Mouse (Mus musculus): ENCODE data around the gene Sash1.

Sash1 gene

DNA sequence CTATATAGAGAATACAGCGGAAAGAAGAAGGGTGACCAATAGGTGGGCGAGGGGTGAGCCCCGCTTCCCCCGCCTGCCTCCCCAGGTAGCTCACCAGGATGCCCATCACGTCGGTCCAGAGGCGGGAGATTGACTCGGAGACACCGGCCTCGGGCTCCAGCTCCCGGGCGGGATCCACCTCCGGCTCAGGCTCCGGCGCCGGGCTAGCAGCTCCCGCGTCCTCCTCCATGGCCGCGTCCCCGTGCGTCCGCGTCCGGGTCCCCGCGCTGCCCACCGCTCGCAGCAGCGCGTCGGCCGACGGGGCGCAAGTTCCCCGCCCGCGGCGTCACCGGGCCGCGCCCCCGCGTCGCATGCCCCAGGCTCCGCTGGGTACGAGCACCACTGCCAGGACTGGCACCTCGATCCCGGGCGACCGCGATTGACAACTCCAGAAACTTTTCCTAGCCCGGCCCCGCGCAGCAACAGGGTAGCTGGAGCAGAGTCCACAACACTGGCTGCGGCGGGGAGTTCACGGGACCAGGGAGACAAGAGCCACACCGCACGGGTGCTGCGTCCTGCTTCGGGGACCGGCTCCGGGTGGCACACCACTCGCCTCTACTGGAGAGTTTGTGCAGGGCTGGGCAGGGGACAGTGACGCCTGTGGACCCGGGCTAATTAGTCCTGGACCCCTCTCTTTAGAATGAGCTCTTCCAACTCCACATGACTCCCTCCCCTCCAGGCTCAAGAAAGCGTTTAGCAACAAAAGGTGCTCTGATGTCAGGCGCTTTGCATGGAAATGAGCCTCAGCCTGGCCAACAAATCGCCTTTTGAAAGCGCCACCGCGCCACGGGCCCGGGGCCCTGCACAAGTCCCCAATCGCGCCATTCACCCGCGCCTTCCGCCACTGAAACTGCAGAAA is at the start of gene Sash1:
Sash1 (minus strand) TSS at position 441 of the 898 bp plus-strand sequence.
- peak; percentile 75 for DNase-seq (ENCODE audit: low spot score)

DNA sequence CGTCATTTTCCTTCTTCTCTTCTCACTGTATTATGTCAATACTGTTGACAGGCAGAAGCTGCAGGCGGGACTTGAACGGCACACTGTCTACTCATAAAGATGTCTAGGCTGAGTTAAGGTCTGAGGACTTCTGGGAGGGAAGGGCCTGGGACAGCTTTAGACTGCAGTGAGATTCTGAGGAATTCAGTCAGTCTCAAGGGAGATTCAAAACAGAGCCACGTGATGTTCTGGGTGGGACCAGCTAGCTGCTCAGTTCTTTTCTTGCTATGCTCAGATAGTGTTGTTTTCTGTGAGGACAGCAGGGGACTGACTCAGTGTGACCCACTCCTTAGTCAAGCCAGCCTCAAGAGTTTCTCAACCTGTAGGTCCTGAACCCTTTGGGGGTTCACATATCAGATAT is 49.7 kb upstream of the Sash1 start:
- no peak for DNase-seq (ENCODE audit: low spot score)

DNA sequence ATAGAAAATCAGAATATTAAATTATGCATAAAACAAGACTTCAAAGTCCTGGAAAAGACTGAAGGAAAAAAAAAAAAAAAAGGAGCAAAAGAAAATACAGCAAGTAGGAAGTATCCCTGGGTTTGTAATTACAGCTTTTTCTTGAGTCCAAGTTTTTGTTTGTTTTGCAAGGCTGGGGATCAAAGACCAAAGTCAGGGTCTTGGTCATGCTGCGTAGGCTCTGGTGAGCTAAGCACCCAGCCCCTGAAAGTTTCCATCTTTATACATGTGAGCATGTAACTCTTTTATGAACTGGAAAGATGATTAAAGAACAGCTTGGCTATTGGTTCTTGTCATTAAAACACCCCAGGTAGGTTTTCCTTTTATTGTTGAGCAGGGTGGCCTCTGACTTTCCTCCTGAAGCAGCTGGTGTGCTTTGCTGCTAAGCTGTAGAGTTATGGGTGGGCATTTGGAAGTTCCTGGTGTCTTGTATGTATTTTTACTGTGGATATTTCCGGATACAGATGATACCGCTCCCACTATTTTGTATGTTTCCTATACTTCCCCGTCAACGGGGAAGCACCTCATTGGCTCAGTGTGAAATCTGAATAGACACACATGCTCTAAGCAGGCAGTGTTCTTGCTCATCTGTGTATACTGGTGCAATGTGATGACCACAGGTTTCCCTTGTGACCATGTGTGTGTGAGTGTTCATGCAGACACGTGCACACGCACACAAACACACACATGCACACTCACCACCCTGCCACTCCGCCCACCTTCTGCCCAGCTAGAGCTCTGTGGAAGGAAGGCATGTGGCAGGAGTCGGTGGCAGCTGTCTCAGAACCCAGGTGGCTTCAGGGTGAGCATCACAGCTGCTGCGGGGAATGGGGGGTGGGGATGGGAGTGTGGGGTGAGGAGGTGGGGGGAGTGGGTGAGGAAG is 47.8 kb upstream of the Sash1 start:
- DNase-seq (ENCODE audit: low spot score) = no peak

DNA sequence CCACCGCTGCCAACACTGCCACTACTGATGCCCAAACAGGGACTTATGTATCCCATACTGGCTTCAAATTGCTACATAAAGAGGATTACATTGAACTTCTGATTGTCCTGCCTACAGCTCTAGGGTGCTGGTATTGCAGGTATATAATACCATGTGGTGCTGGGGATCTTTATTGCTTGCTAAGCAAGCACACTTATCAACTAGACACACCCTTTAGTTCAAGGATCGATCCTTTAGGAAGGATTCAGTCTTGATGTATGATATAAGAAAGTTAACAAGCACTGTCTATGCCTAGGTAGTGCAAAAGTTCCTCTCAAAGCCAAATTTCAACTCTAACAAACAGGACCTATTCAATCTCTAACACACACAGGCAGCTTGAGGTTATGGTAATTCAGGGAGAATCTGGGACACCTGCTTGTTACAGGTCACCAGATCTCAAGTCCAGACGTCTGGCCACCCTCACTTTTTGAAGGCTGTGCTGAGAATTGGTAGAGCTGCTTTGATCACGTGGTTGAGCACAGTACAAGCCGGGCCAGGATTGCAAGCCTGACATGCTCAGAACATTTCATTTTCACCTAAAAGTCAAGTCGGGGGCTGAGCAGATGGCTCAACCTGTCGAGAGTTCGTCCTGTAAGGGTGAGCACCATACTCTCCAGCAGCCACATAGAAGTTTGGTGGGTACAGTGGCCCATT is 45.8 kb upstream of the Sash1 start:
- no peak for DNase-seq (ENCODE audit: low spot score)

DNA sequence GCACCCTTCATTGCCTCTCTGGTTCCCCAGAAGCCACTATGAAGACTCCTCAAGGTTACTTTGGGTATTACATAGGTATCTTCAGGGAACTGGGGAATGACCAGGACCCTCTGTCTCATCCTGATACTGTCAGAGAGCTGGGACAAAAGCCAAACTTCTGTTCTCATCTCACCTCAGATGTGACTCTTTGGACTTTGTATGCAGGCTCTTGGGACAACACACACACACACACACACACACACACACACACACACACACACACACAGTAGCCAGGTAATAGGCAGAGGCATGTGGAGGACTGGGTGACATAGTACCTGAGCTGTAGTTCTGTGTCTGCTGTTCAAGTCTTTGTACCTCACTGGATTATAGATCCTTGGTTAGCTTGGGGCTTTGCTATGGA is 44.8 kb upstream of the Sash1 start:
- DNase-seq (ENCODE audit: low spot score) = no peak

DNA sequence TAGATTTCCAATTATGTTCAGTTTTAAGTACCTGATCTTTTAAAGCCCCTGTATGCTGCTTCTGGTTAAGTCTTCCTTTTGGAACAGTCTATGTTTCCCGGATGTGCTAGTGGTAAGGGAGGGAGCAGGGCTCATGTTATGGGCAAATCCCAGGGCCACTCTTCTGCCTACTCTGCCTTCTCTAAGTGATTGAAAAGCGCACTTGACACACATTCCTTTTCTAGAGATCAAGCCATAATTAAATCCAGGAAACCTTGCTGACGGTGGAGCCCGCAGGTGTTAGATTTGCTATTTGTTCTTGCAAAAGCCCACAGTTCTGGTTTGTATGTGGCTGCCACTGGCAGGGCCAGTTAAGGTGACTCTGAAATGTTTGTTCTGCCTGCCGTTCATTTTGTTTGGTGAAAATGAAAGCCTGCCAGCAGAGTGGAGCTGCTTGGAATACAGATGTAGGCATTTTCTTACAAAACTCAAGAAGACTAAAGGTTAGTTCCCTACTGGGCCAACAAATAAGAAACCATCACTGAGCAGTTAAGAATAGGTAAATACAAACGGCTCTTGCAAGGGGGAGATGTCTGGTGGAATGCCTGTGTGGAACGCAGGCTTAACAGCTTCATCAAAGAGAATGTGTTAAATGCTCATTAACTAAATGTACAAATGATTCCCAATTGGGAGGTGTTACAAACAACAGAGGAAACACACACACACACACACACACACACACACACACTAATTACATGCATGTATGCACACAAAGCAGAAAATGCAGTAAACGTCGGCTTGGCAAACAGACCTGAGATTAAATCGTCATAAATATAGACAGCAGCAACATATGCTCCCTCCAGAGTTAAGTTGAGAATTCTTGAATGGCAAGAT is 43.1 kb upstream of the Sash1 start:
- no peak for DNase-seq (ENCODE audit: low spot score)

DNA sequence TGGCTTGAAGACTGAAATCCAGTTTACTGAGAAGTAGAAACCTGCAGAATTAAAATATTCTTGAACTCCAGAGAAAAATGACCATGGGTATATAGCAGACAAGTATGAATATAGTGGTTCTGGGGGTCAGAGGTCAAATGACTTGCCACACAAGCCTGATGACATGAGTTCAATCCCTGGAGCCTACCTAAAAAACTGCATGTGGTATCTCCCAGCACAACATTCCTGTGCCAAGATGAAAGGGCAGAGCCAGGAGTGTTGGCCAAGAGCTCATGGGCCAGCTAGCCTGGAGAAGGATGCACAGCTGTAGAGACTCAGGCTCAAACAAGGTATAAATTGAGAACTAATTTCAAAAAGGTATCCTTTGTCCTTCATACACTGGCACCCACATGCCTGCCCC is 42.4 kb upstream of the Sash1 start:
- no peak for DNase-seq (ENCODE audit: low spot score)

DNA sequence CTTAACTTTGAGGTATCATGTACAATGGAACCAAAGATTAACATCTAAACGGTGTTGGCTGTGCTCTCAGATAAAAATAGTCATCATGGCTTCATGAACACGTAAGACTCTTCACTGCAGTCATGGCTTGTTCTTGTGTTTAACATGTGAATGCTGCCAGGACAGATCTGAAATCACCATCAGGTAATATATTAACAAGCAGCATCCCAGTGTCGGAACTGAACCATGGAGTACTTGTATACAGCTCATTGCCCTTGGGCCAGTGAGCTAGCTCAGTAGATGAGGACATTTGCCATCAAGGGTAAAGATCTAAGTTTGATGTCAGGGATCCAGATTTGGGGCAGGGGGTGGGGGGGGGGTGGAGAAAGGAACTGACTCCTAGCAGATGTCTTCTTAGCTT is 41.0 kb upstream of the Sash1 start:
- no peak for DNase-seq (ENCODE audit: low spot score)

DNA sequence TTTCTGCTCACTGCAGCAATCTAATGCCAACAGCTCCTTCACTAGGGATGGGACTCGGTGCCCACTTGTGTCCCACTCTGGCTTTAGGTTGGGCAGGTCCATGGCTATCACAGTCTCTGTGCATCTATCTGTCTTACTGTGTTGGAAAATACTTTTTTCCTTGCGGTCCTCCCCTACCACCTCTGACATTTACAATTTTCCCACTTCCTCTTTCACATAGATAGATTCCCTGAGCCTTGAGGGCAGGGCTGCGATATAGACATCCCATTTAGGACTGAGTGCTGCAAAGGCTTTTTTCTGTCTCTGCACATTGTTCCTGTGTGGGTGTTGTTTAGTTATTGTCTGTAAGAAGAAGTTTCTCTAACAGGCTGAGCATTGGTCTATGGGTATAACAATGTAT is 40.4 kb upstream of the Sash1 start:
- no peak for DNase-seq (ENCODE audit: low spot score)

DNA sequence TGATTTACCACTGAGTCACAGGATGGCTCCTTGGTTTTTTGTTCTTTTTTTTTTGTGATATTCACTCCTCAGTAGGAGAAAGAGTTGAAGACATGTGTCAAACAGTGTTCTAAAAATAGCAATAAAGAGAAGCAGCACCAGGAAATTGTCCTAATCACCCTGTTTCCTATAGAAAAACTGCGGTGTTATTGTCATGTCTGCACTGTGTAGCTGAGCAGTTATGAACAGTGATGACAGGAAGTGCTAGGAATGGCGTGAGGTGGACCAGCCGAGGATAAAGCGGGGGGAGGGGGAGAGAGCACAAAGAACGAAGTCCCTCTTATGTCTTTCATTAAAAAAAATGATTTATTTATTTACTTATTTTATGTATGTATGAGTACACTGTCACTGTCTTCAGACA is 39.4 kb upstream of the Sash1 start:
- no peak for DNase-seq (ENCODE audit: low spot score)

DNA sequence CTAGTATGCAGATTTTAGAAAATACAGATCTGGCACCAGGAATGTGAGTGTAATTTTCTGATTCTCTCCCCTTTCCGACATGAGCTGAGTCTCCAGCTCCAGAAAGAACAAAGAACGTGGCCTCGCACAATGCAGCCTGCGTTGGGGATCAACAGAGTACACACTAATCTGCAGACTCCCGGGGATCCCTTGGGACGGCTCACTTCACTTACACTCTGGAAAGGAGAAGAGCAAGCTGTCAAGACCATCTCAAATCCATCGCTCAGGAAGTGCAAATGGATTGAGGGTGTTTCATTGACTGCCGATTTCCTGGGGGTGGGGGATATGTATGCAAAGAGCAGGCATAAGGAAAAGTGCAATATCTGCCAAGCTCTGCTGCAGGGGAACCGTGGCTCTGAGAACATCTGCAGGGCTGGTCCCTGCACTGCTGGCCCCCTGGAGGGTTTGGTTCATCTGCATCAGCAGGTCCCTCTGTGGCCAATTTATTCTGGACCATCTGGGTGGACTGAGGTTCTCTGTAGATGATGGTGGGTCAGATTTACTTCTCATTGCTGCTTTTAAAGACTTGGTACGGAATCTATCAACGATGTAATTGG is 35.3 kb upstream of the Sash1 start:
- no peak for DNase-seq (ENCODE audit: low spot score)

DNA sequence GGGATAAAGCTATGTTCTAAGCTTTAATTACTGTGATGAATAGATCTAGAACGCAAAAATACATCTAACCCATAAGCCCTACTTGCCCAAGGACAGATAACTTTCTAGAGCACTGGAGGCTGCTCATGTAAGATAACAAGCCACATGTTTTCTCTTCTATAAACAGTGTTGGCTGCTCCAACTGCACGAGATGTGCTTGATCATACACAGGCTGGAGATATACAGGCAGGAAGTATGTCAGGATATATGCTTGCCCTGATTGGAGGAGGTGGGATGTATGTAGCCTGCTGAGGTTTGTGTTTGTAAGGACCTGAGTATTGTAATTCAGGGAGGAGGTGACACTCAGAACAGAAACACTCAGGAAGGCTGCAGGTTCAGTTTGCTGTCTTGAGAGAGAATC is 31.9 kb upstream of the Sash1 start:
- no peak for DNase-seq (ENCODE audit: low spot score)

DNA sequence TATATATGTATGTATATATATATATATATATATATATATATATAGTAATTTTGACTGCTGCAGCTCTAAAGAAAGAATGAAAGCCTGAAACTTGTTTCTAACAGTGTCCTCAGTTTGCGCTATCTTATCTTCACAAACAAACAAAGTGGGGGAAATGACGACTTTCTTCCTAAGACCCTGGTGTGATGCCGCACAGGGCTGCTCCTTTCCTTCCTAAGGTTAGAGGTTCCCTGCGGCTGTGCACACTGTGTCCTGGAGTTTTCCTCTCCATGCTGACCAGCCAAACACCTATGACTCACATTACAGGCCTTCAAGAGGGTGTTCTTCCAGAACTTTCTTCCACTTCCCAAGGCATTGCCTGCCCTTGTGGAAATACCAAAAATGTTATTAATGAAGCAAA is 31.5 kb upstream of the Sash1 start:
- no peak for DNase-seq (ENCODE audit: low spot score)

DNA sequence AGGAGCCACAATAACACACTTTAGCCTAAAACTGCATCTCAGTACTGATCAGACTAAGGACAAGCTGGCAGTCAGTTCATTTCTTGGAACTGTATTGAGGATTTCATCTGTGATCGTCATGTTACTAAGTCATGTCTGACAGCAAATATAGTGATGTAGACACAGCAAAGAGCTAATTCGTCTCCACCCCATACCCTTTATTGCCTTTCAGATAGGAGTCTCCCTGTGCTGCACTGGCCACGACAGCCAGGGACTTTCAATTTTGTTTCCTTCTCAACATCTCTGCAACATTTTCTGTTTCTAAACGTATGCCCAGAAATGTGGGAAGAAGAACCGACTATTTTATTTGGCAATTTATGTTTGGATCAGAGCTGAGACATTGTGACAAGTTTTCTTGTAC is 29.9 kb upstream of the Sash1 start:
- no peak for DNase-seq (ENCODE audit: low spot score)

DNA sequence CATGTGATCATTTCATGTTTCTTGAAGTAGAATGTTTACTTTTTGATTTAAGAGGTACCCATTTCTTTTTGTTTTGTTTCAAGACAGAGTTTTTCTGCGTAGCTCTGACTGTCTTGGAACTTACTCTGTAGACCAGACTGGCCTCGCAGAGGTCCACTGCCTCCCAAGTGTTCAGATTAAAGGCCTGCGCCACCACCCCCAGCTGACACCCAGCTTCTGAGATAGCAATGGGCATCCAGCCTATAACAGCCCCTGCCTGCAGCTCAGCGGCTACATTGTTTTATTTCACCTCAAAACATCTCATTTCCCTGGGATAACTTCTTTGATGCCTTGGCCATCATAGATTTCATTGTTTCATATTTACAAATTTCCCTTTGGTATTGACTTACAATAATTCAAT is 28.0 kb upstream of the Sash1 start:
- no peak for DNase-seq (ENCODE audit: low spot score)

DNA sequence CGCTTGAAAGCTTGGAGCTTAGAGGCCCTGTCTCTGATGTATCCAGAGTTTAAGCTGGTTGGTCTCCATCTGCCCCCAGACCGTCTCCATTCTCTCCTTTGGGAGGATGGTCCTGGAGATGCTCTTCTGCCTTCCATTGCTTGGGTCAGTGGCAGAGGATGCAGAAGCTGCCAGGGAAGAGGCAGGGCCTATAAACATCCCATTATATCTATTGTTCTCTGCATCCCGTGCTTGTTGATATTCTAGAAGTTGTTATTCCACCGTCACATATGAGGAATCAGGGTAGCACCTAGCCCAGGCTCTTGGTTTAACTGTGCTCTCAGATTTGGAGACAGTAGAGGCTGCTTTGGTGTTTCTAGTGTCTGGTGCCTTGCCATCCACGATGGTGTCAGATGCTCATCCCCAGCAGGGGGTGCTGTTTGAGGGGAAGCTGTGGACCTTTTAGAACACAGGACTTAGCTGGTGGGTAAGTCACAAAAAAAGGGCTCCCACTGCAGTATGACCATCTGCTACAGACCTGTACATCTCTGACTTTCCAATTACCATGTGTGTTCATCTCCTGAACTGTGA is 26.9 kb upstream of the Sash1 start:
- no peak for DNase-seq (ENCODE audit: low spot score)

DNA sequence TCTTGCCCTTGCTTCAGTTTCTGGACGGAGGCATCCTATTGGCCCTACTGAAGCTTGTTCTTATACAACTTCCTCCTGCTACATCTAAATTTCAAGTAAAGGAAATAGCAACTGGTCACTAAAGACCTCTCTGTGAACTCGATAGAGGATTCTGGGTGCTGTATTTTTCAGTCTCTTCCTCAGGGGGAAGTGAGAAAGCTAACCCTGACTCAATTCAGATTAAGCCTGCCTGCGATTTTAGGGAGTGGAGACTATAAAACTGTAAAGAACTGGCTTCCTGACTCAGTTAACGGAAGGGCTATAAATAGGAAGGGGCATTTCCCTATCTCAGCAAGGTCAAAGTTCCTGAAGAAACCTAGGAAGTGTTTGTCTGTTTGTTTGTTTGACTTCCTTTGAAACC is 26.3 kb upstream of the Sash1 start:
- no peak for DNase-seq (ENCODE audit: low spot score)

DNA sequence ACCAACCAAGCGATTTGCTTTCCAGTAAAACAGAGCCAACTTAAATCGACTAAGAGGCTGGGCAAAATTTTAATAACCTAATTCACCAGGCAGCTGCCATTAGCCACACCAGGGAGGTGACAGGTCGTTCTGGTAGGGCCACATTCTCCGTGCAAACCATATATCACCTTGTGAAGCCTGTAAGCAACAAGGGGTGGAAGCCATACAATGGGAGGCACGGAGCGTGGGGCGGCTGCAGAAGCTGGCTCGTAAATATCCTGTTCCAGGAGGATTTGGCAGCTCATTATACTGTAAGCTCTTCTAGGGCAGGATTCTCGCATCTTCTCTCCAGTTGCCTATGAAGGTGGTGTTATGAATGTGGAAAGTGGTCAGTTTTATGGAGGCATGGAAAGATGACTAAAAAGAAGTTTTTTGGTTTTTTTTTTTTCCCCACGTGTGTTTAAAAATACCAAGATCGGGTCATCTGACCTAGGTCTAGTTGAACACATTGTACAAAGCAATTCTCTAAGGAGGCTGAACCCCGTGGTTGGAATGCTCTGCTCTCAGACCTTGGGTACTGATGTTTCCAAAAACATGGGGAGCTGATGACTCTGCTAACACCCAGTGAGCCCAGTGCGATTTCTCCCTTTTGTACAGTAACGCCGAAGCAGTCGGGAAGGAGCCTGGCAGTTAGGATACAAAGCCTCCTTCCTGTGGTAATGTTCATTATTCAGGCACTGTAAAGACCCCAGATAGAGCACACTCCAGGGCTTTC is 24.5 kb upstream of the Sash1 start:
- no peak for DNase-seq (ENCODE audit: low spot score)

DNA sequence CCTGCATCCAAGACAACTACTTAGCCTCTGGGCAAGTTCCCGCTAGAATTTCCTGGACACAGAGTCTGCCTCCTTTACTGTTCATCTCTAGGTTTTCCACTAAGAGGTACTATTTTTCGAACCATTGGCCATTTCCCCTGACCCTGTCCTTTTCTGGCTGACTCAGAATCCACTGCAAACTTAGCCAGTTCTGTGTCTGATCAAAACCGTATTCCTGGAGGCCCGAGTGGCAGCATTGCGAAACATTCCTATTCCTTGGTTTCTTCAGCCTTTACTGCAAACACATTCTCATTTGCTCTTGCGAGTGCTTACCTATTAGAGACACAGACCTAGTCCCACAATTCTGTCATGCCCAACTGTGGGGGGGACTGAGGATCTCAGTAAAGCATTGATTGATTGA is 17.2 kb upstream of the Sash1 start:
- no peak for DNase-seq (ENCODE audit: low spot score)

DNA sequence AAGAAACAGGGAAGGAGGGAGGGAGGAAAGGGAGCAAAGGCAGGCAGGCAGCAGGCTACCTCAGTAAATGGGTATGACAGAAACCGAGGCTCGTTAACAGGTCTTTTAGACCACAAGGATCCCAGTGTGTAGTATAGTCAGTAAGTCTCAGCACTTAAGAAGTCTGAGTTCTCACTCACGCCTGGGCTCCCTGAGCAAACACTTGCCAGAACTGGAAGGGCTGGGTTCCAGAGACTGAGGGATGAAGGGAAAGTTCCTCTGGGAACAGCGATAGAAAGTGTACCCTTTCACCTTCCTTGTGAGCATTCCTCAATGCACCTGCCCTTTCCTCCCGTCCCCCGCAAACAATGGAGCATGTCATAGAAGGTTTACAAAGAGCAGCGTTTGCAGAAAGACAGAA is 16.5 kb upstream of the Sash1 start:
- DNase-seq (ENCODE audit: low spot score) = no peak

Data from ovary, postnatal 10 days (tissue).